13 mouse cellular contexts compared by ENCODE assay signal in genomic region chr2:50294084-50294483, GRCm38 (mm10). TPM values are rescaled to one million over a fixed set of nuclear protein-coding genes. Genes with fewer than 3 reads are reported as not detected.
DNase-seq lines count a peak whose midpoint lies in the region; ATAC-seq and TF ChIP-seq lines count a peak whose summit lies in the region.
"Had no signal": no experiment of that assay in that cellular context is flagged by ENCODE, and none has a peak within 500 bp of the region (broad histone marks: within the 10 kb centered on the region; RNA-seq: fewer than 3 reads in every experiment).

No protein-coding gene starts in this region.

- peaks cover 6% of the 10 kb centered on the region for H3K79me2 ChIP-seq in heart, adult 2 months (replicated peaks; ENCODE audit: control insufficient read depth, insufficient read depth, low read length)

- TF ChIP-seq EP300 in heart, adult 2 months (IDR thresholded peaks at IDR 0.05; ENCODE audit: insufficient read depth, low read depth, low read length): no peak

- H3K9me3 ChIP-seq in lung, embryonic 14.5 days (ENCODE audit: low read depth, low read length): no peaks in the 10 kb centered on the region
- H3K9me3 ChIP-seq in embryonic facial prominence, embryonic 13.5 days: no peaks in the 10 kb centered on the region
- H3K9me3 ChIP-seq in liver, embryonic 16.5 days (replicated peaks; ENCODE audit: control insufficient read depth, low read length): no peaks in the 10 kb centered on the region

- H3K27me3 ChIP-seq in heart, adult 2 months (ENCODE audit: control insufficient read depth, insufficient read depth, low read length): no peaks in the 10 kb centered on the region
- no peaks in the 10 kb centered on the region for H3K27me3 ChIP-seq in lung, embryonic 14.5 days (ENCODE audit: insufficient read depth, low read length)
- H3K27me3 ChIP-seq in embryonic facial prominence, embryonic 13.5 days: no peaks in the 10 kb centered on the region
- no peaks in the 10 kb centered on the region for H3K27me3 ChIP-seq in liver, embryonic 16.5 days (ENCODE audit: control insufficient read depth, insufficient read depth, low read depth, low read length)

- DNase-seq in heart, adult 2 months: peak in 1 of 2 experiments; percentile 14
- no peak for DNase-seq in heart, postnatal 36 days
- no peak for DNase-seq in lung, embryonic 14.5 days
- DNase-seq in lung, adult 2 months: no peak
- DNase-seq in adrenal gland, adult 2 months: no peak
- no peak for DNase-seq in layer of hippocampus, postnatal 14 days (ENCODE audit: low spot score in 2 of 2)
- DNase-seq: adrenal gland, postnatal 25 days; cerebellum, adult 11 months; lung, postnatal 14 days had no signal

- H3K27ac ChIP-seq in heart, adult 2 months: peak overlapping the region; percentile 22
- no peak overlapping the region for H3K27ac ChIP-seq in lung, embryonic 14.5 days (ENCODE audit: low read depth)
- no peak overlapping the region for H3K27ac ChIP-seq in embryonic facial prominence, embryonic 13.5 days
- no peak overlapping the region for H3K27ac ChIP-seq in liver, embryonic 16.5 days (ENCODE audit: low read length)

- H3K4me1 ChIP-seq in heart, adult 2 months (ENCODE audit: control insufficient read depth, insufficient read depth, low read length): peaks cover 7% of the 10 kb centered on the region
- 0 out of 2 replicates have a peak, but pooled peaks cover 8% of the 10 kb centered on the region for H3K4me1 ChIP-seq in lung, embryonic 14.5 days (ENCODE audit: insufficient read depth)
- H3K4me1 ChIP-seq in lung, adult 2 months (ENCODE audit: control insufficient read depth, insufficient read depth, low read length): peaks cover 11% of the 10 kb centered on the region
- peaks cover 20% of the 10 kb centered on the region for H3K4me1 ChIP-seq in embryonic facial prominence, embryonic 13.5 days
- H3K4me1 ChIP-seq in liver, embryonic 16.5 days (ENCODE audit: control insufficient read depth, low read depth, low read length): peaks cover 20% of the 10 kb centered on the region

- WGBS in heart, adult 2 months: 27% methylated on average over 2 of the region's 2 CpGs
- 70% methylated on average over 2 of the region's 2 CpGs for WGBS in lung, embryonic 14.5 days
- 55% methylated on average over 2 of the region's 2 CpGs for WGBS in lung, adult 2 months
- WGBS in embryonic facial prominence, embryonic 13.5 days: 80% methylated on average over 2 of the region's 2 CpGs
- WGBS in liver, embryonic 16.5 days (ENCODE audit: insufficient replicate concordance): 52% methylated on average over 2 of the region's 2 CpGs

- peak overlapping the region; percentile 13 for H3K4me2 ChIP-seq in lung, embryonic 14.5 days
- H3K4me2 ChIP-seq in embryonic facial prominence, embryonic 13.5 days: peak overlapping the region; percentile 85
- peak overlapping the region; percentile 15 for H3K4me2 ChIP-seq in liver, embryonic 16.5 days (ENCODE audit: low read depth, low read length)

- TF ChIP-seq CTCF in heart, adult 2 months (IDR thresholded peaks at IDR 0.05): no peak
- no peak for TF ChIP-seq CTCF in lung, embryonic 14.5 days (IDR thresholded peaks at IDR 0.05; ENCODE audit: low read depth)
- TF ChIP-seq CTCF in lung, adult 2 months (IDR thresholded peaks at IDR 0.05; ENCODE audit: insufficient read depth, low read length): no peak

- intact Hi-C loops in heart, adult 2 months (cut with DNase I): loop anchor here (10.0 kb wide), 1 partner anchor 1781 kb away; the partner anchor contains the start of gene Rif1
- intact Hi-C loops in heart, postnatal 36 days (cut with DNase I): no loop called here

- no peak for TF ChIP-seq POLR2A in heart, adult 2 months (IDR thresholded peaks at IDR 0.05; ENCODE audit: insufficient read depth, low read depth, low read length)
- TF ChIP-seq POLR2A in lung, adult 2 months (IDR thresholded peaks at IDR 0.05; ENCODE audit: borderline replicate concordance, extremely low read depth, low read depth, low read length): no peak

- no peak for ATAC-seq in lung, embryonic 14.5 days (ENCODE audit: insufficient read depth)
- ATAC-seq in embryonic facial prominence, embryonic 13.5 days (ENCODE audit: insufficient number of reproducible peaks, insufficient read depth, low FRiP score, low TSS enrichment, low read depth): no peak
- no peak for ATAC-seq in liver, embryonic 16.5 days (ENCODE audit: low read depth)
- ATAC-seq: forebrain, embryonic 14.5 days; intestine, embryonic 16.5 days had no signal

- H3K9ac ChIP-seq in heart, adult 2 months (ENCODE audit: low read depth, low read length): no peak overlapping the region
- no peak overlapping the region for H3K9ac ChIP-seq in lung, embryonic 14.5 days
- no peak overlapping the region for H3K9ac ChIP-seq in embryonic facial prominence, embryonic 13.5 days
- 0 out of 2 replicates have a peak overlapping the region, but pooled peaks have one; percentile 1 for H3K9ac ChIP-seq in liver, embryonic 16.5 days (ENCODE audit: low read depth, low read length)

- peaks cover 33% of the 10 kb centered on the region for H3K36me3 ChIP-seq in heart, adult 2 months (ENCODE audit: control insufficient read depth, insufficient read depth, low read length)
- peaks cover 30% of the 10 kb centered on the region for H3K36me3 ChIP-seq in lung, embryonic 14.5 days (ENCODE audit: insufficient read depth)
- H3K36me3 ChIP-seq in embryonic facial prominence, embryonic 13.5 days: peaks cover 19% of the 10 kb centered on the region
- H3K36me3 ChIP-seq in liver, embryonic 16.5 days (ENCODE audit: control insufficient read depth, insufficient read depth): peaks cover 14% of the 10 kb centered on the region

- no peak overlapping the region; the same call in 1 of the 2 replicates for H3K4me3 ChIP-seq in heart, adult 2 months
- no peak overlapping the region for H3K4me3 ChIP-seq in lung, embryonic 14.5 days (ENCODE audit: low read depth, low read length)
- H3K4me3 ChIP-seq in lung, adult 2 months (replicated peaks; ENCODE audit: extremely low read depth, low read depth, low read length): no peak overlapping the region
- no peak overlapping the region for H3K4me3 ChIP-seq in embryonic facial prominence, embryonic 13.5 days
- H3K4me3 ChIP-seq in liver, embryonic 16.5 days (ENCODE audit: low read depth, low read length): no peak overlapping the region; the same call in 1 of the 2 replicates

RNA-seq across cellular contexts. Expression of gene Mmadhc, which starts 2.5 kb away (rescaled TPM):
- 100 to 1,000 TPM; 148 to 170 TPM for total RNA-seq in heart, adult 2 months (2021)
- 74.9 and 150 TPM in 2 replicates for polyA plus RNA-seq in heart, adult 2 months (2012; rRNA removed)
- total RNA-seq in heart, postnatal 36 days (2021): 100 to 1,000 TPM; 170 to 175 TPM
- polyA plus RNA-seq in lung, embryonic 14.5 days (2014; fragmentation: Nextera tagmentation; extraction: Ambion mirVana): 152 and 160 TPM in 2 replicates
- 28.6 and 36.3 TPM in 2 replicates for polyA plus RNA-seq in lung, adult 2 months (2012; rRNA removed)
- polyA plus RNA-seq in embryonic facial prominence, embryonic 13.5 days (2015; fragmentation: Nextera tagmentation; extraction: Ambion mirVana): 163 and 164 TPM in 2 replicates
- polyA plus RNA-seq in liver, embryonic 16.5 days (2015; fragmentation: Nextera tagmentation; extraction: Ambion mirVana): 73.9 and 74.1 TPM in 2 replicates
- 100 to 1,000 TPM in 1 of 2 experiments, 10 to 100 TPM in 1; 83.7 to 122 TPM for total RNA-seq in adrenal gland, adult 2 months (2021)
- polyA plus RNA-seq in adrenal gland, adult 2 months (2012; rRNA removed): 56.7 and 59.0 TPM in 2 replicates
- total RNA-seq in layer of hippocampus, postnatal 14 days (2021): 10 to 100 TPM; 49.1 to 56.7 TPM

Comparison
In these comparisons a context has a peak if more than half of its experiments do, and no peak if none do; other contexts are left out.
1. H3K4me2 ChIP-seq: peak in every context shown above with its lines; median percentile 85 in embryonic facial prominence, embryonic 13.5 days; 15 in liver, embryonic 16.5 days; 13 in lung, embryonic 14.5 days.